In the genomic region with DNA sequence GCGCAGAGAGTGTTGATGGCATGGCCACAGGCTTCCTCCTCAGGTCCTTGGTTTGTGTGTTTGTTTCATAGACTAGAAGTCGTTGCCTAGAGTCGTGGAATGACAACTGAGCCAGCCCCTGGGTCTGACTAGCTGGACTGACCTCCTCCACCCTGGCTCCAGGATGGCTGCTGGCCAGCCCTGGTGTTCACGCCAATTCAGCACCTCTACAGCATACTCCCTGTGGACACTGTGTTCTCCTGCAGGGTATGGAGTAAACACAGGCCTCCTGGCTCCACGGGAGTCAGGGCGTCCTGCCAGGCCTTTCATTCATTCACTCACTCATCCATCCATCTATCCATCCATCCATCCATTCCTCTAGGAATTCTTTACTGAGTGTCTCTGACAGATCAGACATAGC, we compare ENCODE assay signal across 9 mouse cellular contexts. TPM values are rescaled to one million over a fixed set of nuclear protein-coding genes. Genes with fewer than 3 reads are reported as not detected.
A peak's percentile ranks its signal among the peaks of the same experiment; 100 is the strongest.
DNase-seq lines count a peak whose midpoint lies in the region; ATAC-seq and TF ChIP-seq lines count a peak whose summit lies in the region.
"Had no signal": no experiment of that assay in that cellular context is flagged by ENCODE, and none has a peak within 500 bp of the region (broad histone marks: within the 10 kb centered on the region; RNA-seq: fewer than 3 reads in every experiment).

No protein-coding gene starts in this region.

- H3K4me2 ChIP-seq in lung, postnatal 0 days (replicated peaks; ENCODE audit: low read depth, low read length), result no peak overlapping the region

- peak; percentile 34 to 73 for DNase-seq in adrenal gland, adult (ENCODE audit: inconsistent age in 2 of 2, low spot score in 1 of 2)
- DNase-seq in adrenal gland, adult 18-20 months (ENCODE audit: low spot score in 2 of 2), result no peak
- peak; percentile 13 for DNase-seq in right cerebral cortex, adult 18-20 months
- no peak for DNase-seq in right cerebral cortex, postnatal 25 days
- peak; percentile 90 for DNase-seq in heart, postnatal 4 days
- DNase-seq in lung, postnatal 0 days (ENCODE audit: low spot score), result peak; percentile 85
- DNase-seq in thymus, postnatal 0 days (ENCODE audit: low spot score), result no peak

- peak; percentile 99 for TF ChIP-seq EP300 in lung, postnatal 0 days (IDR thresholded peaks at IDR 0.05)

- peaks cover 30% of the 10 kb centered on the region; the same call in 1 of the 2 replicates for H3K4me1 ChIP-seq in lung, postnatal 0 days (ENCODE audit: insufficient read depth, low read depth, low read length)

- H3K4me3 ChIP-seq in lung, postnatal 0 days (ENCODE audit: low read depth, low read length), result no peak overlapping the region

- 36% methylated on average over 6 of the region's 6 CpGs for WGBS in lung, postnatal 0 days

- ATAC-seq in lung, postnatal 0 days, result peak; percentile 72
- ATAC-seq in CD4-positive, CD25-positive, alpha-beta regulatory T cell, adult 4 months, result no peak

- peak; percentile 39 for TF ChIP-seq CTCF in lung, postnatal 0 days (IDR thresholded peaks at IDR 0.05)

- H3K27me3 ChIP-seq in lung, postnatal 0 days (replicated peaks; ENCODE audit: insufficient read depth, low read length), result no peaks in the 10 kb centered on the region

- no peak overlapping the region for H3K9ac ChIP-seq in lung, postnatal 0 days (replicated peaks; ENCODE audit: low read depth)

- H3K9me3 ChIP-seq in lung, postnatal 0 days (ENCODE audit: low read length), result no peaks in the 10 kb centered on the region

- peak overlapping the region; percentile 78 for H3K27ac ChIP-seq in lung, postnatal 0 days (ENCODE audit: low read length)

- no peaks in the 10 kb centered on the region for H3K36me3 ChIP-seq in lung, postnatal 0 days (ENCODE audit: insufficient read depth, low read length)

RNA-seq across cellular contexts. Expression of a gene that starts 22.9 kb away (rescaled TPM):
- total RNA-seq in adrenal gland, adult 18-20 months (2021), result 100 to 1,000 TPM; 180 to 197 TPM
- total RNA-seq in heart, postnatal 4 days (2021), result 1 to 10 TPM in 1 of 2 experiments, under 1 TPM in 1; 0.61 to 1.2 TPM
- polyA plus RNA-seq in lung, postnatal 0 days (2015; fragmentation: Nextera tagmentation; extraction: Ambion mirVana), result 4.8 and 5.7 TPM in 2 replicates
- 17.1 and 21.6 TPM in 2 replicates for polyA plus RNA-seq in thymus, postnatal 0 days (2015; fragmentation: Nextera tagmentation; extraction: Ambion mirVana)
- polyA plus RNA-seq in CD4-positive, CD25-positive, alpha-beta regulatory T cell, adult 4 months (2017; shearing (Covaris generic)), result 1 to 10 TPM; 1.4 to 5.1 TPM
- total RNA-seq: neutrophil, adult 5-6 weeks had no signal

RNA-seq across cellular contexts. Expression of a gene that starts 46.7 kb away (rescaled TPM):
- total RNA-seq in adrenal gland, adult 18-20 months (2021), result 10 to 100 TPM; 32.2 to 52.2 TPM
- 10 to 100 TPM in 1 of 2 experiments, 1 to 10 TPM in 1; 9.7 to 11.6 TPM for total RNA-seq in heart, postnatal 4 days (2021)
- 20.0 and 41.4 TPM in 2 replicates for polyA plus RNA-seq in lung, postnatal 0 days (2015; fragmentation: Nextera tagmentation; extraction: Ambion mirVana)
- polyA plus RNA-seq in thymus, postnatal 0 days (2015; fragmentation: Nextera tagmentation; extraction: Ambion mirVana), result 10.9 and 13.7 TPM in 2 replicates
- polyA plus RNA-seq in CD4-positive, CD25-positive, alpha-beta regulatory T cell, adult 4 months (2017; shearing (Covaris generic)), result not detected
- total RNA-seq: neutrophil, adult 5-6 weeks had no signal

Comparison
In these comparisons a context has a peak if more than half of its experiments do, and no peak if none do; other contexts are left out.
1. DNase-seq: peak in adrenal gland, adult (2 of 2), right cerebral cortex, adult 18-20 months (single experiment), heart, postnatal 4 days (single experiment) and lung, postnatal 0 days (single experiment); none in adrenal gland, adult 18-20 months (0 of 2), right cerebral cortex, postnatal 25 days (single experiment) and thymus, postnatal 0 days (single experiment).
2. RNA of a gene that starts 46.7 kb away (polyA plus RNA-seq): 20.0 to 41.4 TPM in lung, postnatal 0 days and 10.9 to 13.7 TPM in thymus, postnatal 0 days; not detected in CD4-positive, CD25-positive, alpha-beta regulatory T cell, adult 4 months; every median in the first group is over 10 times any median in the second.